Mouse (Mus musculus) testis, adult 2 months (tissue): Measurements from ENCODE around the gene Cela2a. TPM values are rescaled to one million over a fixed set of nuclear protein-coding genes. Genes with fewer than 3 reads are reported as not detected.
"Not testable (repeated sequence)": the region's sequence is repeated elsewhere in the genome, so short reads cannot be mapped to it uniquely, and the experiment has no call there.

Experiments
- H3K27ac ChIP-seq: fragments of 200-500 bp; 2 replicates; pipeline ENCODE4 v1.5.1; 2012; ENCODE audit warnings: low read depth, low read length; ENCODE audit not compliant: control insufficient read depth, insufficient read depth
- H3K27me3 ChIP-seq: fragments of 200-500 bp; 2 replicates; pipeline ENCODE4 v1.6.1; 2012; ENCODE audit warnings: mild to moderate bottlenecking, low read length, moderate library complexity; ENCODE audit not compliant: control insufficient read depth, insufficient read depth
- H3K36me3 ChIP-seq: fragments of 200-500 bp; 2 replicates; pipeline ENCODE4 v1.6.1; 2012; ENCODE audit warnings: mild to moderate bottlenecking, low read length; ENCODE audit not compliant: control insufficient read depth, insufficient read depth
- H3K4me1 ChIP-seq: fragments of 200-500 bp; 2 replicates; pipeline ENCODE4 v1.6.1; 2012; ENCODE audit warnings: low read length; ENCODE audit not compliant: control insufficient read depth, insufficient read depth
- H3K4me3 ChIP-seq: fragments of 200-500 bp; 2 replicates; pipeline ENCODE4 v1.5.1; 2012; ENCODE audit warnings: low read depth, mild to moderate bottlenecking, low read length, moderate library complexity, mixed read lengths; ENCODE audit not compliant: control insufficient read depth
- CTCF ChIP-seq: fragments of 200-500 bp; IDR thresholded peaks from 2 replicates; pipeline ENCODE4 v1.5.1; 2012; ENCODE audit warnings: low read depth, mild to moderate bottlenecking, inconsistent platforms, low read length, moderate library complexity; ENCODE audit not compliant: control insufficient read depth, insufficient read depth, insufficient replicate concordance
- POLR2A ChIP-seq: fragments of 200-500 bp; IDR thresholded peaks from 2 replicates; pipeline ENCODE4 v1.6.1; 2012; ENCODE audit warnings: low read depth, mild to moderate bottlenecking, inconsistent platforms, low read length, moderate library complexity; ENCODE audit not compliant: control insufficient read depth
- polyA plus RNA-seq: library from polyadenylated mRNA; depleted of rRNA; stranded (reverse); fragments of >200 nt; gene quantifications from 2 replicates; pipeline ENCODE4 v1.2.3, GENCODE M21; 2012

Cela2a gene
- polyA plus RNA-seq, 1 experiment: 6.5 TPM

DNA sequence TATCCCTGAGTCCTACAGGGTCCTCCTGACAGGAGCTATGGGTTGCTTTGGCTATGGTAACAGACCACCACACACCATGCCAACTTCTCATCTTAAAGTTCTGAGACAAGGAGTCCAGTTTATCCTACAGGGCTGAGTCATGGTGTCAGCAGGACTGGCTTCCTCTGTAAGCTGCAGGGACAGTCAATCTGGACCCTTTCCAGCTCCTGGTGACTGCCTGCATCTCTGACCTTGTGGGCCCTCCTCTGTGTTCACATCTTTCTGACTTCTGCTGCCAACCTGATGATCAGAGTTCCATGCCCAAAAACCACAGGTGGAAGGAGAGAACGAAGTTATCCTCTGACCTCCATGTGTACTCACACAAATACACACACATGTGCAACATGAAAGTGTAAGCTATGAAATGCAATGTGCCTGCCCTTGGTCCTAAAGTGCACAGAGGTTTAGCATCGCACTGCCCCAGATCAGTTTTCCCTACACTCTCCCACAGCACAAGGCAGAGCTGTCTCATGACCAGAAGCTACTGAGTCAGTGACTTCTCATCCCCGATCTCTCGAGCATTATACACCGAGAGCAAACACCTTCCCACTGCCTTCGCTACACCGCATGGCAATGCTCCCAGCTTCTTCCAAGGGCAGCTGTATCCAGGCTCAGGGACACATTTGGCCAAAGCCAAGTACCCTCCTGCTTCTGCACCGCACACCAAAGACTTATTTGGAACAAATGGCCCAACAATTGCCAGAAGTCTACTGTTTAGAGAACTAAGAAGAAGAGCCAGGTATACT is 44.6 kb downstream of the Cela2a start:
- Histone ChIP-seq H3K4me1 (no peaks in the 10 kb centered on the region), H3K4me3 (no peak overlapping the region), H3K27me3 (no peaks in the 10 kb centered on the region), H3K36me3 (peaks cover 2% of the 10 kb centered on the region), H3K27ac (no peak overlapping the region)
- TF ChIP-seq POLR2A (no peak), CTCF (no peak)

DNA sequence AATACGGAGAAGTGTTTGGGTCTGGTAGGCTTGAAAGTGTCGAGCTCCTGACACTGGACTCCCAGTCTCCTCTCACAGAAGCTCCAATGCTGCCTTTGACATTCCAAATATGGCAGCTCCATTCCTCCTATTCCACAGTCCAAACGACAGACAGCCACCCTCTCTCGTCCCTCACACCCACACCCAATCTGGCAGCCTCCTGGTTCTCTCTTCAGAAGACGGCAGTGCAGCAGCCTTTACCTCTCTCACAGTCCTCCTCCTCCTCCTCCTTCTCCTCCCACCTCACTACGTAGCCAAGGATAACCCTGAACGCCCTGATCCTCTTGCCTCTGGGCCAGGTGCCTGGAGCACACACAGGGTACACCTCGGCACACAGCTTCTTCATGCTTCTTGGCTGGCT is 46.1 kb downstream of the Cela2a start:
- Histone ChIP-seq H3K36me3 (peaks cover 2% of the 10 kb centered on the region), H3K4me1 (no peaks in the 10 kb centered on the region), H3K27ac (no peak overlapping the region), H3K27me3 (no peaks in the 10 kb centered on the region), H3K4me3 (no peak overlapping the region)
- no peak for TF ChIP-seq POLR2A
- no peak for TF ChIP-seq CTCF

DNA sequence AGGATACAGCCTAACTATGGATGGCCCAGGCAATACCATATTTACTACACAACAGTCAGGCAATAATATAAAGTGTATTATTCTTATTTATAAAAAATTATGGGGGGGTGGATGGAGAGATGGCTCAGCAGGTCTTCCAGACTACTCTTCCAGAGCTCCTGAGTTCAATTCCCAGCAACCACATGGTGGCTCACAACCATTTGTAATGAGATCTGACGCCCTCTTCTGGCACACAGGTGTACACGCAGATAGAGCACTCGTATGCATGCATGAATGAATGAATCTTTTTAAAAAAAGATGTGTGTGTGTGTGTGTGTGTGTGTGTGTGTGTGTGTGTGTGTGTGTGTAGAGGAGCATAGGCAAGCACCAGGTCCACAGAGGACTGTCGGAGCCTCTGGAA is 52.9 kb downstream of the Cela2a start:
- not testable (repeated sequence) for H3K27me3 ChIP-seq, H3K27ac ChIP-seq, H3K4me3 ChIP-seq, H3K36me3 ChIP-seq, H3K4me1 ChIP-seq

DNA sequence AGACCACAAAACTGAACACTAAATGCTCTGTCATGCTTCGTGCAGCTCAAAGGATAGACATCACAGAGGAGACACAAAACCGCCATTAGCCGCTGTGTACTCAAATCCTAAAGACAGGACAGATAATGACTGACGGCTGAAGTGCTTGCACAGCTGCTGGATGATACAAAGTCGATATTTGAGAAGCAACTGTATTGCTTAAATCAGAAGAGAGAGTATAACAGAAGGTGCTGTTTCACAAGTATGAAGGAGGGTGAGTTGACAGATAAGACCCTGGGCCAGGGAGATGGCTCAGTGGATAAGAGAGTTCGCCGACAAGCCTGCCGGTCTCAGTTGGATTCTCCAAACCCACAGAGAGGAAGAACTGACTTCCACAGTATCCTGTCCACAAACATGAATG is 54.1 kb downstream of the Cela2a start:
- Histone ChIP-seq H3K36me3 (peaks cover 6% of the 10 kb centered on the region), H3K4me3 (no peak overlapping the region), H3K27ac (no peak overlapping the region), H3K27me3 (no peaks in the 10 kb centered on the region), H3K4me1 (no peaks in the 10 kb centered on the region)
- TF ChIP-seq POLR2A (no peak), CTCF (no peak)

GRCm38 (mm10) chr4:141769501-141770160 is 56.3 kb downstream of the Cela2a start:
- Histone ChIP-seq H3K4me1 (no peaks in the 10 kb centered on the region; the same call in 1 of the 2 replicates), H3K27ac (no peak overlapping the region), H3K36me3 (peaks cover 10% of the 10 kb centered on the region), H3K4me3 (no peak overlapping the region), H3K27me3 (no peaks in the 10 kb centered on the region)
- TF ChIP-seq POLR2A (no peak), CTCF (no peak)

DNA sequence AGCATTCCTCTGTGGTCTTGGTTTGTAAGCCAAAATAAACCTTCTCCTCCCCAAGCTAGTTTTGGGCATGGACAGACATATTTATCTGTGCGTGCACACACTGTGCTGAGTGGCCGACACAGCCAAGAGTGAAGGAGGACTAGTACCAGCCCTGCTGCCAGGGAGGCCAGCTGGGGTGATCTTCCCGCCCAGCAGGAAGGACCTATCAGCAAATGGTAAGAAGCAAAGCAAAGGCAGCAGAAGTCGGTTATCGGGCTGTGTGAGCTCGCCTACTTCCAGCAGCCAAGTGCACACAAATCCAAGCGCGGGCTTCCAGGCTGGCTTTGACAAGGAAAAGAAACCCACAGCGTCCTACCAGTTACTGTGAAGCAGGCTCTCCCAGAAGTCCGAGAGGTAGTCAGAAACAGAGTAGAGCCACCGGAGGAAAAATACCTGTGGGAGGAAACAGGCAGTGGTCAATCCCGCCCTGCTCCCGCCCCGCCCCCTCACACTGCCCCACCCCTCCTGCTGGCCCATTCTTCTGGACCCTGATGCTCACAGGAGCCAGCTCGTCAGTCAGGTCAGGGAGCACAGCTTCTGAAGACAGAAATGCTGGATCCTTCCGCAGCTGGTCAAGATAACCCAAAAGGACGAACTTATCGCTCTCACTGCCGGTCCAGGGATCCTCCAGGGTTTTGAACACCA is 58.5 kb downstream of the Cela2a start:
- peaks cover 9% of the 10 kb centered on the region for H3K36me3 ChIP-seq
- H3K27me3 ChIP-seq: no peaks in the 10 kb centered on the region
- no peak overlapping the region for H3K4me3 ChIP-seq
- TF ChIP-seq POLR2A: no peak
- no peak for TF ChIP-seq CTCF
- H3K4me1 ChIP-seq: no peaks in the 10 kb centered on the region; the same call in 1 of the 2 replicates
- H3K27ac ChIP-seq: peak overlapping the region; percentile 70

DNA sequence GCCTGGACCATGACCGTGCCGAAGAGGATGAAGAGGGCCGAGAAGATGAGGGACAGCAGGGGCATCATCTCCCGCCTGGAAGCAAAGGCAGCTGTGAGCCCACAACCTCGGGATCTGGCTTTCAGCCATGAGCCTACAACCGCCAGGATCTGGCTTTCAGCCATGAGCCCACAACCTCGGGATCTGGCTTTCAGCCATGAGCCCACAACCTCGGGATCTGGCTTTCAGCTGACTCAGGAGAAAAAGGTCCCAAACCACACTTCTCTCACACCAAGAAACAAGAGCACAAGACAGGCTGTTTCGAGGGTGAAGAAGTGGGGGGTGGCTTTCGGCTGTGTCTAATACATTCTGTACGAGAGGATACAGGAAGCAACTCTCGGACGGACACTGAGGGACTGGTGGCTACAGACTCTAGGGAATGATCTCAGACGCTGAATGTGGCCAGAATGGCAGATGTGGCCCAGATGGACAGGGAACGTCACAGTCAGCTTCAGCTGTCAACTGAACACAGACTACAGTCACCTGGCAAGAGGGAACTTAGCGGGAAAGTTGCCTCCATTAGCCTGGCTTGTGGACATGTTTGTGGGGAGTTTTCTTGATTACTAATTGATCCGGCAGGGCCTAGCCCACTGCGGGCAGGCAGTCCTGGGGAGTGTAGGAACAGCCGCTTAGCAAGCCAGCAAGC is 59.1 kb downstream of the Cela2a start:
- Histone ChIP-seq H3K27ac (peak overlapping the region; percentile 70), H3K27me3 (no peaks in the 10 kb centered on the region), H3K36me3 (peaks cover 10% of the 10 kb centered on the region), H3K4me1 (no peaks in the 10 kb centered on the region; the same call in 1 of the 2 replicates), H3K4me3 (no peak overlapping the region)
- TF ChIP-seq POLR2A: no peak
- no peak for TF ChIP-seq CTCF
